Mouse (Mus musculus) forebrain, embryonic 16.5 days (tissue): Measurements from ENCODE around the gene Vps25. TPM values are rescaled to one million over a fixed set of nuclear protein-coding genes. Genes with fewer than 3 reads are reported as not detected.

Experiments
- ATAC-seq: fragments of 200-750 bp; cut with Nextera tagmentation; 2 replicates; pipeline ENCODE4 v1.8.0; 2017; ENCODE audit warnings: mild to moderate bottlenecking, moderate library complexity
- H3K27ac ChIP-seq: fragments of 300-500 bp; sonication (generic); 2 replicates; pipeline ENCODE4 v1.5.1; 2014; ENCODE audit warnings: low read length, control low read depth
- H3K27me3 ChIP-seq: fragments of 300-500 bp; sonication (generic); replicated peaks from 2 replicates; pipeline ENCODE4 v1.6.1; 2014; ENCODE audit warnings: low read length; ENCODE audit not compliant: control insufficient read depth, insufficient read depth
- H3K36me3 ChIP-seq: fragments of 300-500 bp; sonication (generic); 2 replicates; pipeline ENCODE4 v1.6.1; 2014; ENCODE audit not compliant: control insufficient read depth, insufficient read depth
- H3K4me1 ChIP-seq: fragments of 300-500 bp; sonication (generic); replicated peaks from 2 replicates; pipeline ENCODE4 v1.6.1; 2014; ENCODE audit warnings: low read length; ENCODE audit not compliant: control insufficient read depth, insufficient read depth
- H3K4me2 ChIP-seq: fragments of 300-500 bp; sonication (generic); 2 replicates; pipeline ENCODE4 v1.6.1; 2014; ENCODE audit warnings: mild to moderate bottlenecking, low read length, control low read depth
- H3K4me3 ChIP-seq: fragments of 300-500 bp; sonication (generic); replicated peaks from 2 replicates; pipeline ENCODE4 v1.5.1; 2014; ENCODE audit warnings: mild to moderate bottlenecking, low read length, control low read depth
- H3K9ac ChIP-seq: fragments of 300-500 bp; sonication (generic); replicated peaks from 2 replicates; pipeline ENCODE4 v1.6.1; 2014; ENCODE audit warnings: low read depth, low read length, control low read depth
- H3K9me3 ChIP-seq: fragments of 300-500 bp; sonication (generic); 2 replicates; pipeline ENCODE4 v1.6.1; 2016; ENCODE audit warnings: low read length; ENCODE audit not compliant: control insufficient read depth
- whole genome bisulfite sequencing: fragments of 180-500 bp; shearing (Covaris S2); extraction: QIAGEN DNeasy Blood & Tissue Kit; methylation state at CpG from one replicate; pipeline ENCODE4 v1.1.7; 2014; 5-methylcytosine and 5-hydroxymethylcytosine counted together
- polyA plus RNA-seq: library from polyadenylated mRNA; unstranded; fragments of >200 nt; fragmentation: Nextera tagmentation; extraction: Ambion mirVana; gene quantifications from 2 replicates; pipeline ENCODE4 v1.2.1, GENCODE M21; 2015

Vps25 gene
- 91.1 and 93.3 TPM in 2 replicates for polyA plus RNA-seq

- ATAC-seq = peak; percentile 93
- H3K4me2 ChIP-seq = peak within 1 kb of the TSS; percentile 91
- under 1% methylated on average over 36 of the region's 40 CpGs for WGBS
- no peaks in the 10 kb centered on the region for H3K9me3 ChIP-seq
- H3K36me3 ChIP-seq = no peaks in the 10 kb centered on the region
- H3K4me1 ChIP-seq = peaks cover 14% of the 10 kb centered on the region
- H3K9ac ChIP-seq = peak within 1 kb of the TSS; percentile 92
- H3K27ac ChIP-seq = peak within 1 kb of the TSS; percentile 85
- no peaks in the 10 kb centered on the region for H3K27me3 ChIP-seq
- peak within 1 kb of the TSS; percentile 85 for H3K4me3 ChIP-seq
Measured at GRCm38 (mm10) chr11:101253613-101254389, at the start of gene Vps25. Gene Vps25 (plus strand): TSS chr11:101253707.

GRCm38 (mm10) chr11:101211970-101212369 lies 41.5 kb upstream of the Vps25 start:
- Histone ChIP-seq H3K9ac (no peak overlapping the region), H3K4me1 (no peaks in the 10 kb centered on the region), H3K27ac (no peak overlapping the region), H3K9me3 (no peaks in the 10 kb centered on the region), H3K27me3 (no peaks in the 10 kb centered on the region), H3K4me3 (no peak overlapping the region), H3K4me2 (no peak overlapping the region), H3K36me3 (peaks cover 12% of the 10 kb centered on the region)
- WGBS = 43% methylated on average over 3 of the region's 3 CpGs
- ATAC-seq = no peak

- Histone ChIP-seq H3K4me2 (no peak overlapping the region), H3K9ac (no peak overlapping the region), H3K9me3 (no peaks in the 10 kb centered on the region), H3K36me3 (peaks cover 13% of the 10 kb centered on the region), H3K4me1 (no peaks in the 10 kb centered on the region), H3K27me3 (no peaks in the 10 kb centered on the region), H3K4me3 (no peak overlapping the region), H3K27ac (no peak overlapping the region)
- ATAC-seq = no peak
- 91% methylated on average over 5 of the region's 5 CpGs for WGBS
Measured at GRCm38 (mm10) chr11:101216936-101217335, 36.6 kb upstream of the Vps25 start.

DNA sequence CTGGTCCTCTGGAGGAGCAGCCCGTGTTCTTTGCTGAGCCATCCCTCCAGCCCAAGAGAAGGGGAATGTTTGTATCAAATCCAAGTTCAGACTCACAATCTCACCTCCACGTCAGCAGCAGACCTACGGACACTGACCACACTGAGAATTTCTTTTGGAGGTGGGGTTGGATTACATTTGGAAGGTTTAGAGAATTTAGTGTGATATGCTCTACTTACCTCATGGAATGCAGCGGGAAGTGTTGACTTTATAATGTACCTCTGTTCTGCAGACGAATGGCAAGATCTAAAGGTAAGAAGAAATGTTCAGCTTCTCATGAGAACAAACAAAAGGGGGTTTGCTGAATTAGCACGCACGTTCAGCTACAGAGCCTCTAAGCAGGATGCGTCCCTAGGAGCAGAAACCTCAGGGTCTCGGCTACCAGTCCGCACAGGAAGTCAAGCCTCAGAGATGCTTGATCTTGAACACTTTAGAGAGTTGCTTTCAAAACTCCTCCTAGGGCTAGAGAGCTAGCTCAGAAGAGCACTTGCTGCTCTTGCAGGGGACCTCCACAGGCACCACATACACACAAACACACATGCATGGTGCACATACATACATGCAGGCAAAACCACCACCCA lies 35.0 kb upstream of the Vps25 start:
- Histone ChIP-seq H3K36me3 (peaks cover 8% of the 10 kb centered on the region), H3K4me3 (no peak overlapping the region), H3K4me1 (no peaks in the 10 kb centered on the region), H3K9ac (no peak overlapping the region), H3K9me3 (no peaks in the 10 kb centered on the region), H3K27me3 (no peaks in the 10 kb centered on the region), H3K27ac (no peak overlapping the region), H3K4me2 (no peak overlapping the region)
- ATAC-seq = no peak
- WGBS = 85% methylated on average over 10 of the region's 10 CpGs

- 50% methylated on average over 2 of the region's 2 CpGs for WGBS
- Histone ChIP-seq H3K4me3 (no peak overlapping the region), H3K4me1 (peaks cover 8% of the 10 kb centered on the region), H3K27ac (no peak overlapping the region), H3K27me3 (no peaks in the 10 kb centered on the region), H3K36me3 (peaks cover 6% of the 10 kb centered on the region), H3K9ac (no peak overlapping the region), H3K9me3 (no peaks in the 10 kb centered on the region), H3K4me2 (no peak overlapping the region)
- ATAC-seq = no peak
Measured at GRCm38 (mm10) chr11:101220853-101221252, 32.7 kb upstream of the Vps25 start.

- ATAC-seq = no peak
- Histone ChIP-seq H3K4me2 (no peak overlapping the region), H3K27me3 (no peaks in the 10 kb centered on the region), H3K27ac (no peak overlapping the region), H3K36me3 (peaks cover 5% of the 10 kb centered on the region), H3K9me3 (no peaks in the 10 kb centered on the region), H3K9ac (no peak overlapping the region), H3K4me1 (peaks cover 9% of the 10 kb centered on the region), H3K4me3 (no peak overlapping the region)
- 90% methylated on average over 8 of the region's 8 CpGs for WGBS
Measured at GRCm38 (mm10) chr11:101221306-101221986, 32.1 kb upstream of the Vps25 start.

- 94% methylated on average over 3 of the region's 3 CpGs for WGBS
- Histone ChIP-seq H3K4me1 (peaks cover 10% of the 10 kb centered on the region), H3K4me3 (no peak overlapping the region), H3K9ac (no peak overlapping the region), H3K27ac (no peak overlapping the region), H3K4me2 (no peak overlapping the region), H3K27me3 (no peaks in the 10 kb centered on the region), H3K9me3 (no peaks in the 10 kb centered on the region), H3K36me3 (no peaks in the 10 kb centered on the region)
- no peak for ATAC-seq
Measured at GRCm38 (mm10) chr11:101224337-101224736, 29.2 kb upstream of the Vps25 start.

GRCm38 (mm10) chr11:101225331-101226064 lies 28.0 kb upstream of the Vps25 start:
- Histone ChIP-seq H3K4me2 (peak overlapping the region; percentile 92), H3K27ac (no peak overlapping the region; the same call in 1 of the 2 replicates), H3K4me3 (peak overlapping the region; percentile 88), H3K9me3 (no peaks in the 10 kb centered on the region), H3K36me3 (no peaks in the 10 kb centered on the region), H3K27me3 (no peaks in the 10 kb centered on the region), H3K4me1 (peaks cover 21% of the 10 kb centered on the region), H3K9ac (peak overlapping the region; percentile 87)
- ATAC-seq = no peak; the same call in 1 of the 2 replicates
- 18% methylated on average over 25 of the region's 25 CpGs for WGBS
